Mouse (Mus musculus): ENCODE measurements around the gene Klhl30. TPM values are rescaled to one million over a fixed set of nuclear protein-coding genes. Genes with fewer than 3 reads are reported as not detected.

The Klhl30 gene
- polyA plus RNA-seq, 1 experiment from 2014 or later = 43.7 TPM

GRCm38 (mm10) chr1:91365816-91366214 lies 15.0 kb downstream of the Klhl30 start:
- ATAC-seq (ENCODE audit: extremely low read depth, insufficient number of reproducible peaks, low FRiP score, low TSS enrichment) = 0 out of 2 replicates have a peak, but pooled peaks have one; percentile 12
- H3K36me3 ChIP-seq = peaks cover 45% of the 10 kb centered on the region
- peaks cover 11% of the 10 kb centered on the region for H3K4me1 ChIP-seq
- peak overlapping the region; percentile 60 for H3K4me3 ChIP-seq
- peak overlapping the region; percentile 80 for H3K9ac ChIP-seq
- peaks cover 10% of the 10 kb centered on the region for H3K9me3 ChIP-seq
- WGBS = 27% methylated on average over 8 of the region's 8 CpGs
- peak overlapping the region; percentile 99 for H3K4me2 ChIP-seq
- peaks cover 9% of the 10 kb centered on the region; the same call in 1 of the 2 replicates for H3K27me3 ChIP-seq (replicated peaks)
- no peak overlapping the region for H3K27ac ChIP-seq (replicated peaks)

- Histone ChIP-seq H3K27ac (replicated peaks) (no peak within 1 kb of the TSS), H3K9ac (peak within 1 kb of the TSS; percentile 80), H3K27me3 (replicated peaks) (peaks cover 9% of the 10 kb centered on the region; the same call in 1 of the 2 replicates), H3K4me3 (peak within 1 kb of the TSS; percentile 60), H3K4me1 (peaks cover 11% of the 10 kb centered on the region), H3K4me2 (peak within 1 kb of the TSS; percentile 99), H3K36me3 (peaks cover 45% of the 10 kb centered on the region), H3K9me3 (peaks cover 10% of the 10 kb centered on the region)
- ATAC-seq (ENCODE audit: extremely low read depth, insufficient number of reproducible peaks, low FRiP score, low TSS enrichment) = 0 out of 2 replicates have a peak, but pooled peaks have one; percentile 1
- WGBS = 1% methylated on average over 61 of the region's 68 CpGs
Measured at GRCm38 (mm10) chr1:91366215-91367108, 15.6 kb downstream of the Klhl30 start, which contains the start of gene Erfe. Gene Erfe, plus strand, starts transcription at chr1:91366430.

- Histone ChIP-seq H3K4me3 (peak overlapping the region; percentile 60; the same call in 1 of the 2 replicates), H3K9me3 (peaks cover 10% of the 10 kb centered on the region), H3K27ac (replicated peaks) (no peak overlapping the region), H3K9ac (no peak overlapping the region), H3K27me3 (replicated peaks) (peaks cover 9% of the 10 kb centered on the region; the same call in 1 of the 2 replicates), H3K36me3 (peaks cover 45% of the 10 kb centered on the region), H3K4me1 (peaks cover 11% of the 10 kb centered on the region), H3K4me2 (peak overlapping the region; percentile 99; the same call in 1 of the 2 replicates)
- ATAC-seq (ENCODE audit: extremely low read depth, insufficient number of reproducible peaks, low FRiP score, low TSS enrichment) = no peak
- WGBS = 95% methylated on average over 3 of the region's 3 CpGs
Measured at GRCm38 (mm10) chr1:91367295-91367694, 16.5 kb downstream of the Klhl30 start.

- H3K4me1 ChIP-seq = peaks cover 11% of the 10 kb centered on the region
- no peak overlapping the region for H3K4me3 ChIP-seq
- H3K36me3 ChIP-seq = peaks cover 52% of the 10 kb centered on the region
- no peak overlapping the region for H3K9ac ChIP-seq
- H3K9me3 ChIP-seq = peaks cover 1% of the 10 kb centered on the region; the same call in 1 of the 2 replicates
- 71% methylated on average over 4 of the region's 4 CpGs for WGBS
- H3K27ac ChIP-seq (replicated peaks) = no peak overlapping the region
- H3K27me3 ChIP-seq (replicated peaks) = peaks cover 9% of the 10 kb centered on the region; the same call in 1 of the 2 replicates
- ATAC-seq (ENCODE audit: extremely low read depth, insufficient number of reproducible peaks, low FRiP score, low TSS enrichment) = no peak
- no peak overlapping the region for H3K4me2 ChIP-seq
Measured at GRCm38 (mm10) chr1:91369408-91369807, 18.6 kb downstream of the Klhl30 start.

GRCm38 (mm10) chr1:91370055-91370454 lies 19.2 kb downstream of the Klhl30 start:
- Histone ChIP-seq H3K27me3 (replicated peaks) (peaks cover 9% of the 10 kb centered on the region; the same call in 1 of the 2 replicates), H3K4me3 (no peak overlapping the region), H3K4me2 (no peak overlapping the region), H3K9ac (no peak overlapping the region), H3K9me3 (no peaks in the 10 kb centered on the region), H3K36me3 (peaks cover 56% of the 10 kb centered on the region), H3K27ac (replicated peaks) (no peak overlapping the region), H3K4me1 (peaks cover 11% of the 10 kb centered on the region)
- 81% methylated on average over 23 of the region's 23 CpGs for WGBS
- ATAC-seq (ENCODE audit: extremely low read depth, insufficient number of reproducible peaks, low FRiP score, low TSS enrichment) = no peak

- Histone ChIP-seq H3K9ac (no peak overlapping the region), H3K9me3 (no peaks in the 10 kb centered on the region), H3K27me3 (replicated peaks) (no peaks in the 10 kb centered on the region), H3K27ac (replicated peaks) (no peak overlapping the region), H3K4me1 (peaks cover 11% of the 10 kb centered on the region), H3K36me3 (peaks cover 90% of the 10 kb centered on the region), H3K4me2 (no peak overlapping the region), H3K4me3 (no peak overlapping the region)
- no peak for ATAC-seq (ENCODE audit: extremely low read depth, insufficient number of reproducible peaks, low FRiP score, low TSS enrichment)
- WGBS = 82% methylated on average over 6 of the region's 6 CpGs
Measured at GRCm38 (mm10) chr1:91373414-91373835, 22.6 kb downstream of the Klhl30 start.

- Histone ChIP-seq H3K4me2 (no peak overlapping the region), H3K36me3 (peaks cover 96% of the 10 kb centered on the region), H3K9ac (no peak overlapping the region), H3K4me3 (no peak overlapping the region), H3K27me3 (replicated peaks) (no peaks in the 10 kb centered on the region), H3K27ac (replicated peaks) (no peak overlapping the region), H3K4me1 (peaks cover 26% of the 10 kb centered on the region), H3K9me3 (no peaks in the 10 kb centered on the region)
- WGBS = 58% methylated on average over 7 of the region's 7 CpGs
- no peak for ATAC-seq (ENCODE audit: extremely low read depth, insufficient number of reproducible peaks, low FRiP score, low TSS enrichment)
Measured at GRCm38 (mm10) chr1:91380453-91381090, 29.8 kb downstream of the Klhl30 start.

GRCm38 (mm10) chr1:91381091-91381471 lies 30.3 kb downstream of the Klhl30 start:
- no peak overlapping the region for H3K9ac ChIP-seq
- peaks cover 26% of the 10 kb centered on the region for H3K4me1 ChIP-seq
- 86% methylated on average over 4 of the region's 4 CpGs for WGBS
- H3K4me2 ChIP-seq = no peak overlapping the region
- no peak overlapping the region for H3K27ac ChIP-seq (replicated peaks)
- H3K27me3 ChIP-seq (replicated peaks) = no peaks in the 10 kb centered on the region
- H3K36me3 ChIP-seq = peaks cover 95% of the 10 kb centered on the region
- H3K9me3 ChIP-seq = no peaks in the 10 kb centered on the region
- no peak for ATAC-seq (ENCODE audit: extremely low read depth, insufficient number of reproducible peaks, low FRiP score, low TSS enrichment)
- no peak overlapping the region for H3K4me3 ChIP-seq

GRCm38 (mm10) chr1:91390369-91390768 lies 39.6 kb downstream of the Klhl30 start:
- Histone ChIP-seq H3K4me2 (no peak overlapping the region), H3K27me3 (replicated peaks) (no peaks in the 10 kb centered on the region), H3K9ac (no peak overlapping the region), H3K36me3 (peaks cover 96% of the 10 kb centered on the region), H3K27ac (replicated peaks) (no peak overlapping the region), H3K4me1 (peaks cover 8% of the 10 kb centered on the region; the same call in 1 of the 2 replicates), H3K9me3 (no peaks in the 10 kb centered on the region), H3K4me3 (no peak overlapping the region)
- WGBS = 92% methylated on average over 5 of the region's 5 CpGs
- no peak for ATAC-seq (ENCODE audit: extremely low read depth, insufficient number of reproducible peaks, low FRiP score, low TSS enrichment)

- H3K4me3 ChIP-seq = peak overlapping the region; percentile 94
- no peak for ATAC-seq (ENCODE audit: extremely low read depth, insufficient number of reproducible peaks, low FRiP score, low TSS enrichment)
- peaks cover 35% of the 10 kb centered on the region for H3K36me3 ChIP-seq
- peak overlapping the region; percentile 97 for H3K9ac ChIP-seq
- peak overlapping the region; percentile 91 for H3K27ac ChIP-seq (replicated peaks)
- peaks cover 13% of the 10 kb centered on the region for H3K27me3 ChIP-seq (replicated peaks)
- H3K9me3 ChIP-seq = no peaks in the 10 kb centered on the region
- H3K4me1 ChIP-seq = peaks cover 28% of the 10 kb centered on the region
- WGBS = under 1% methylated on average over 12 of the region's 12 CpGs
- H3K4me2 ChIP-seq = peak overlapping the region; percentile 86
Measured at GRCm38 (mm10) chr1:91397927-91398259, 47.1 kb downstream of the Klhl30 start.
